Mouse (Mus musculus): ENCODE measurements around the gene Olfr766-ps1. TPM values are rescaled to one million over a fixed set of nuclear protein-coding genes. Genes with fewer than 3 reads are reported as not detected.

Olfr766-ps1 gene
- polyA plus RNA-seq (2012; fragmentation: generic; extraction: Trizol), result not detected

DNA sequence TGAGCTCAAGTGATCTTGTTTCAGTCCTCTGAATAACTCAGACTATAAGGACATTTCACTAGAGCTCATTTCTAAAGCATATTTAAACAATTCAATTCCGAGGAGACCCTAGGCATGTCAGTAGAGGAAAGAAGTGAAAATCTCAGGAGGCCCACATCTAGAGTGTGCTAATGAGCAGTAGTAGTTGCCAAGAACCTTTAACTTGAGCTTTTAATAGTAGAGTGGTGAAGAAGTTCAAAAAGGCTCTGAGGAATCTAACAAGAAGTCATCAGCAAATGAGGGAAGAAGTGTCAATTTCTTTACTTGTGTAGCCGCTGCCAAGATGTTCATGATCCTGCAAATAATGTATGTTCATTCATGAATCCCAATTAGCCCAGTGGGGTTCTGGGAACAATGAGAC, at the start of gene Olfr766-ps1:
Gene Olfr766-ps1, minus strand, starts transcription at position 101 of the 400 bp plus-strand sequence.

DNA sequence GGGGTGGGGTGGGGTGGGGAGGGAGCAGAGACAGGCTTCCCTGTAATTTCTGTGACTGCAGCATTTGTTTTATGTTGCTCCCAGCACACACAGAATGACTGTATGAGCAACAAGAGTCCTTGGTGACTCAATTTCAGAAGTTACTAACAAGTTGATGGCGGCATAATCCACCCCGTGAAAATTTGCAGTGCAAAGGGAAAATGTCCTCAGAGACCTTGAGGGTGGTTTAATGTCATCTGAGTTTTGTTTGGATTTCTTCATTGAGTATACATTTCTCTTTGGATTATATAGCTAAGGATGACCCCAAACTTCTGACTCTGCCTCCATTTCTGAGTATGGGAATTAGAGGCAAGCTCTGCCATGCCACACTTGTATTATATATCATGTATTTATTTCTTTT, 49.0 kb upstream of the Olfr766-ps1 start, which contains the start of gene Olfr769:
Gene Olfr769, minus strand, starts transcription at position 101 of the 400 bp plus-strand sequence.

GRCm38 (mm10) chr10:129099275-129099674, 30.5 kb upstream of the Olfr766-ps1 start, which contains the start of gene Olfr768:
Olfr768 (minus strand) TSS chr10:129099375.

DNA sequence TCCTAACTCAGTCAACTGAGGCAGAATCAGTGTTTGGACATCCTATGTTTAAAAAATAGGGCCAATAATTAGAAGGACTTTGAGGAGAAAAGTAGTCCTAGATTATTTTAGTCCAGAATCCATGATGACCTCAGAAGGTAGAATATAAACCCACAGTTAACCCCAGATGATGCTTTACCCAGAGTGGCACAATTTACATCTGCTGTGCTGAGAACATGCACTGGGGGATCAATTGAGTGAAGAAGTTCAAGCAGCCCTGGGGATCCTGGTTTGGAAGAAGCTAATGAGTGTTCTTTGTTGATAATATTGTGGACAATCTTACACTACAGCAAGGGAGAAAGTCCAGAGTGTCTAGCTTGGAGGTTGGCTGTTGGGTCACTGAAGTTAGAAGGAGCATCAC, 14.0 kb upstream of the Olfr766-ps1 start, which contains the start of gene Olfr767:
Gene Olfr767, minus strand, starts transcription at position 101 of the 400 bp plus-strand sequence.

DNA sequence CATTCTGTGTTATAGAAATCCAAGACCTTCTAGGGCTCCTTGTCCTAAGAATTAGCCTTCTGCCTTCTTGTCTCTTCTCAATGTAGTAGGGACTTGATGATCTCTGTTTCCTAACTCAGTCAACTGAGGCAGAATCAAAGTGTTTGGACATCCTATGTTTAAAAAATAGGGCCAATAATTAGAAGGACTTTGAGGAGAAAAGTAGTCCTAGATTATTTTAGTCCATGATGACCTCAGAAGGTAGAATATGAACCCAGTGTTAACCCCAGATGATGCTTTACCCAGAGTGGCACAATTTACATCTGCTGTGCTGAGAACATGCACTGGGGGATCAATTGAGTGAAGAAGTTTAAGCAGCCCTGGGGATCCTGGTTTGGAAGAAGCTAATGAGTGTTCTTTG, 18.9 kb downstream of the Olfr766-ps1 start, which contains the start of gene Olfr765:
Gene Olfr765, minus strand, starts transcription at position 101 of the 400 bp plus-strand sequence.

DNA sequence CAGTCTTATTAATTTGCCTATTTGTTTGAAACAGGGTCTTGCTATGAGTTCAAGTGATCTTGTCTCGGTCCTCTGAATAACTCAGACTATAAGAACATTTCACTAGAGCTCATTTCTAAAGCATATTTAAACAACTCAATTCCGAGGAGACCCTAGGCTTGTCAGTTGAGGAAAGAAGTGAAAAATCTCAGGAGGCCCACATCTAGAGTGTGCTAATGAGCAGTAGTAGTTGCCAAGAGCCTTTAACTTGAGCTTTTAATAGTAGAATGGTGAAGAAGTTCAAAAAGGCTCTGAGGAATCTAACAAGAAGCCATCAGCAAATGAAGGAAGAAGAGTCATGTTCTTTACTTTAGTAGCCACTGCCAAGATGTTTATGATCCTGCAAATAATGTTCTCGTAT, 29.0 kb downstream of the Olfr766-ps1 start, which contains the start of gene Olfr764-ps1:
Gene Olfr764-ps1, minus strand, starts transcription at position 101 of the 400 bp plus-strand sequence.

Other genes starting within 250 kb of the Olfr766-ps1 start
- gene Ormdl2, start 247.3 kb downstream of the Olfr766-ps1 start, polyA plus RNA-seq (2012; fragmentation: generic; extraction: Trizol), result 10 to 100 TPM; 27.5 to 30.0 TPM
- 10 to 100 TPM in 1 of 2 experiments, 1 to 10 TPM in 1; 4.7 to 18.4 TPM for gene Gdf11, start 177.3 kb downstream of the Olfr766-ps1 start, polyA plus RNA-seq (2012; fragmentation: generic; extraction: Trizol)
- 1,000 to 10,000 TPM; 1,350 to 2,032 TPM for gene Cd63, start 168.0 kb downstream of the Olfr766-ps1 start, polyA plus RNA-seq (2012; fragmentation: generic; extraction: Trizol)
- 10 to 100 TPM in 1 of 2 experiments, 1 to 10 TPM in 1; 6.5 to 25.9 TPM for gene Rdh5, start 146.1 kb downstream of the Olfr766-ps1 start, polyA plus RNA-seq (2012; fragmentation: generic; extraction: Trizol)
- 100 to 1,000 TPM; 303 to 605 TPM for gene Bloc1s1, start 144.9 kb downstream of the Olfr766-ps1 start, polyA plus RNA-seq (2012; fragmentation: generic; extraction: Trizol)
- 1 to 10 TPM; 1.4 to 1.7 TPM for gene Itga7, start 135.2 kb downstream of the Olfr766-ps1 start, polyA plus RNA-seq (2012; fragmentation: generic; extraction: Trizol)
- gene Mettl7b, start 108.0 kb downstream of the Olfr766-ps1 start, polyA plus RNA-seq (2012; fragmentation: generic; extraction: Trizol), result under 1 TPM in 1 of 2 experiments, not detected in 1; 0.59 TPM
- not detected for gene Olfr9, start 79.5 kb downstream of the Olfr766-ps1 start, polyA plus RNA-seq (2012; fragmentation: generic; extraction: Trizol)
- gene Olfr763, start 58.2 kb downstream of the Olfr766-ps1 start, polyA plus RNA-seq (2012; fragmentation: generic; extraction: Trizol), result not detected
- gene Olfr764-ps1, start 29.1 kb downstream of the Olfr766-ps1 start, polyA plus RNA-seq (2012; fragmentation: generic; extraction: Trizol), result not detected
- not detected for gene Olfr765, start 19.0 kb downstream of the Olfr766-ps1 start, polyA plus RNA-seq (2012; fragmentation: generic; extraction: Trizol)
- gene Olfr767, start 13.9 kb upstream of the Olfr766-ps1 start, polyA plus RNA-seq (2012; fragmentation: generic; extraction: Trizol), result not detected
- not detected for gene Olfr768, start 30.4 kb upstream of the Olfr766-ps1 start, polyA plus RNA-seq (2012; fragmentation: generic; extraction: Trizol)
- gene Olfr769, start 48.9 kb upstream of the Olfr766-ps1 start, polyA plus RNA-seq (2012; fragmentation: generic; extraction: Trizol), result not detected
- gene Olfr770, start 70.0 kb upstream of the Olfr766-ps1 start, polyA plus RNA-seq (2012; fragmentation: generic; extraction: Trizol), result not detected
- gene Olfr771, start 95.8 kb upstream of the Olfr766-ps1 start, polyA plus RNA-seq (2012; fragmentation: generic; extraction: Trizol), result not detected
- not detected for gene Olfr772, start 108.9 kb upstream of the Olfr766-ps1 start, polyA plus RNA-seq (2012; fragmentation: generic; extraction: Trizol)
- gene Olfr773, start 118.4 kb upstream of the Olfr766-ps1 start, polyA plus RNA-seq (2012; fragmentation: generic; extraction: Trizol), result not detected
- gene Olfr774, start 167.2 kb upstream of the Olfr766-ps1 start, polyA plus RNA-seq (2012; fragmentation: generic; extraction: Trizol), result not detected
- gene Olfr775, start 179.4 kb upstream of the Olfr766-ps1 start, polyA plus RNA-seq (2012; fragmentation: generic; extraction: Trizol), result not detected
- gene Olfr776, start 190.2 kb upstream of the Olfr766-ps1 start, polyA plus RNA-seq (2012; fragmentation: generic; extraction: Trizol), result not detected
- gene Olfr777, start 202.5 kb upstream of the Olfr766-ps1 start, polyA plus RNA-seq (2012; fragmentation: generic; extraction: Trizol), result not detected
- not detected for gene Olfr780, start 249.1 kb upstream of the Olfr766-ps1 start, polyA plus RNA-seq (2012; fragmentation: generic; extraction: Trizol)